Mouse (Mus musculus): ENCODE results near the gene A730009L09Rik. TPM values are rescaled to one million over a fixed set of nuclear protein-coding genes. Genes with fewer than 3 reads are reported as not detected.

Gene A730009L09Rik
- polyA plus RNA-seq (2012; rRNA removed) = not detected in 2 replicates

GRCm38 (mm10) chr16:84514821-84515220 lies at the start of gene A730009L09Rik:
A730009L09Rik (plus strand) TSS chr16:84515121.
- no peak for DNase-seq
- 95% methylated on average over 8 of the region's 8 CpGs for WGBS
- H3K36me3 ChIP-seq (ENCODE audit: control insufficient read depth, insufficient read depth, low read length) = no peaks in the 10 kb centered on the region
- no peaks in the 10 kb centered on the region for H3K4me1 ChIP-seq (replicated peaks; ENCODE audit: control insufficient read depth, insufficient read depth, low read length)
- H3K27ac ChIP-seq (ENCODE audit: control insufficient read depth, insufficient read depth, low read length) = no peak within 1 kb of the TSS
- TF ChIP-seq CTCF (IDR thresholded peaks at IDR 0.05; ENCODE audit: borderline replicate concordance, control insufficient read depth, extremely low read depth, insufficient read depth, low read length, poor library complexity) = no peak
- TF ChIP-seq POLR2A (IDR thresholded peaks at IDR 0.05; ENCODE audit: control insufficient read depth, extremely low read depth, insufficient read depth, low read length, poor library complexity) = no peak
- H3K4me3 ChIP-seq (ENCODE audit: control insufficient read depth, insufficient read depth, low read length) = no peak within 1 kb of the TSS
- H3K27me3 ChIP-seq (ENCODE audit: control insufficient read depth, insufficient read depth, low read length) = no peaks in the 10 kb centered on the region

- Histone ChIP-seq H3K4me3 (ENCODE audit: control insufficient read depth, insufficient read depth, low read length) (no peak overlapping the region), H3K27me3 (ENCODE audit: control insufficient read depth, insufficient read depth, low read length) (no peaks in the 10 kb centered on the region), H3K36me3 (ENCODE audit: control insufficient read depth, insufficient read depth, low read length) (no peaks in the 10 kb centered on the region), H3K27ac (ENCODE audit: control insufficient read depth, insufficient read depth, low read length) (no peak overlapping the region), H3K4me1 (replicated peaks; ENCODE audit: control insufficient read depth, insufficient read depth, low read length) (no peaks in the 10 kb centered on the region)
- no peak for DNase-seq
- 94% methylated on average over 6 of the region's 6 CpGs for WGBS
- TF ChIP-seq POLR2A (IDR thresholded peaks at IDR 0.05; ENCODE audit: control insufficient read depth, extremely low read depth, insufficient read depth, low read length, poor library complexity) (no peak), CTCF (IDR thresholded peaks at IDR 0.05; ENCODE audit: borderline replicate concordance, control insufficient read depth, extremely low read depth, insufficient read depth, low read length, poor library complexity) (no peak)
Observed at GRCm38 (mm10) chr16:84465581-84466165, 49.2 kb upstream of the A730009L09Rik start.

DNA sequence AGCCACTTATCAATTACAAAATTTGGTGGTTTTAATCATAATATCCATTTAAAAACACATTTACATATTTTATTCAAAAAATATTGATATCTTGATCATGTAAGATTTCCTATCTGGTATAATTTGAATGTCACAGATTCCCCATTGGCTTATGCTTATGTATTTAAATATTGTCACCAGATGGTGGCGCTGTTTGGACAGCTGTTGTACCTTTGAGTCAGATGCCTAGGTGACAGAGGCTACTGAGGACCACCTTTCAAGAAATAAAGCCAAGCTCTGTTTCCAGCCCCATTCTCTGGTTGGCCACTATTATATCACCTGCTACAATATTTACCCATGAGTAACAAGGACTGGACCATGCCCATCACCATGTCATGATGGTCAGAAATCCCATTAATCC lies 46.0 kb upstream of the A730009L09Rik start:
- no peak for DNase-seq
- Histone ChIP-seq H3K4me3 (ENCODE audit: control insufficient read depth, insufficient read depth, low read length) (no peak overlapping the region), H3K27me3 (ENCODE audit: control insufficient read depth, insufficient read depth, low read length) (no peaks in the 10 kb centered on the region), H3K27ac (ENCODE audit: control insufficient read depth, insufficient read depth, low read length) (no peak overlapping the region), H3K4me1 (replicated peaks; ENCODE audit: control insufficient read depth, insufficient read depth, low read length) (no peaks in the 10 kb centered on the region), H3K36me3 (ENCODE audit: control insufficient read depth, insufficient read depth, low read length) (no peaks in the 10 kb centered on the region)
- 12% methylated on average over 1 of the region's 1 CpGs for WGBS
- TF ChIP-seq CTCF (IDR thresholded peaks at IDR 0.05; ENCODE audit: borderline replicate concordance, control insufficient read depth, extremely low read depth, insufficient read depth, low read length, poor library complexity) (no peak), POLR2A (IDR thresholded peaks at IDR 0.05; ENCODE audit: control insufficient read depth, extremely low read depth, insufficient read depth, low read length, poor library complexity) (no peak)

- Histone ChIP-seq H3K27me3 (ENCODE audit: control insufficient read depth, insufficient read depth, low read length) (no peaks in the 10 kb centered on the region), H3K36me3 (ENCODE audit: control insufficient read depth, insufficient read depth, low read length) (no peaks in the 10 kb centered on the region), H3K4me3 (ENCODE audit: control insufficient read depth, insufficient read depth, low read length) (no peak overlapping the region), H3K4me1 (replicated peaks; ENCODE audit: control insufficient read depth, insufficient read depth, low read length) (no peaks in the 10 kb centered on the region), H3K27ac (ENCODE audit: control insufficient read depth, insufficient read depth, low read length) (no peak overlapping the region)
- 85% methylated on average over 1 of the region's 1 CpGs for WGBS
- TF ChIP-seq CTCF (IDR thresholded peaks at IDR 0.05; ENCODE audit: borderline replicate concordance, control insufficient read depth, extremely low read depth, insufficient read depth, low read length, poor library complexity) = no peak
- TF ChIP-seq POLR2A (IDR thresholded peaks at IDR 0.05; ENCODE audit: control insufficient read depth, extremely low read depth, insufficient read depth, low read length, poor library complexity) = no peak
- DNase-seq = no peak
Observed at GRCm38 (mm10) chr16:84469994-84470393, 44.9 kb upstream of the A730009L09Rik start.

GRCm38 (mm10) chr16:84473406-84473805 lies 41.5 kb upstream of the A730009L09Rik start:
- Histone ChIP-seq H3K36me3 (ENCODE audit: control insufficient read depth, insufficient read depth, low read length) (no peaks in the 10 kb centered on the region), H3K27me3 (ENCODE audit: control insufficient read depth, insufficient read depth, low read length) (no peaks in the 10 kb centered on the region), H3K4me3 (ENCODE audit: control insufficient read depth, insufficient read depth, low read length) (no peak overlapping the region), H3K4me1 (replicated peaks; ENCODE audit: control insufficient read depth, insufficient read depth, low read length) (no peaks in the 10 kb centered on the region), H3K27ac (ENCODE audit: control insufficient read depth, insufficient read depth, low read length) (no peak overlapping the region)
- DNase-seq = no peak
- whole genome bisulfite sequencing = 89% methylated on average over 6 of the region's 6 CpGs
- TF ChIP-seq POLR2A (IDR thresholded peaks at IDR 0.05; ENCODE audit: control insufficient read depth, extremely low read depth, insufficient read depth, low read length, poor library complexity) (no peak), CTCF (IDR thresholded peaks at IDR 0.05; ENCODE audit: borderline replicate concordance, control insufficient read depth, extremely low read depth, insufficient read depth, low read length, poor library complexity) (no peak)

- Histone ChIP-seq H3K27ac (ENCODE audit: control insufficient read depth, insufficient read depth, low read length) (no peak overlapping the region), H3K27me3 (ENCODE audit: control insufficient read depth, insufficient read depth, low read length) (no peaks in the 10 kb centered on the region), H3K36me3 (ENCODE audit: control insufficient read depth, insufficient read depth, low read length) (no peaks in the 10 kb centered on the region), H3K4me1 (replicated peaks; ENCODE audit: control insufficient read depth, insufficient read depth, low read length) (no peaks in the 10 kb centered on the region), H3K4me3 (ENCODE audit: control insufficient read depth, insufficient read depth, low read length) (no peak overlapping the region)
- TF ChIP-seq CTCF (IDR thresholded peaks at IDR 0.05; ENCODE audit: borderline replicate concordance, control insufficient read depth, extremely low read depth, insufficient read depth, low read length, poor library complexity) (no peak), POLR2A (IDR thresholded peaks at IDR 0.05; ENCODE audit: control insufficient read depth, extremely low read depth, insufficient read depth, low read length, poor library complexity) (no peak)
- no peak for DNase-seq
- WGBS = 82% methylated on average over 4 of the region's 4 CpGs
Observed at GRCm38 (mm10) chr16:84474712-84475111, 40.2 kb upstream of the A730009L09Rik start.

- H3K36me3 ChIP-seq (ENCODE audit: control insufficient read depth, insufficient read depth, low read length) = no peaks in the 10 kb centered on the region
- H3K4me1 ChIP-seq (replicated peaks; ENCODE audit: control insufficient read depth, insufficient read depth, low read length) = no peaks in the 10 kb centered on the region
- no peak overlapping the region for H3K4me3 ChIP-seq (ENCODE audit: control insufficient read depth, insufficient read depth, low read length)
- no peak for TF ChIP-seq POLR2A (IDR thresholded peaks at IDR 0.05; ENCODE audit: control insufficient read depth, extremely low read depth, insufficient read depth, low read length, poor library complexity)
- TF ChIP-seq CTCF (IDR thresholded peaks at IDR 0.05; ENCODE audit: borderline replicate concordance, control insufficient read depth, extremely low read depth, insufficient read depth, low read length, poor library complexity) = no peak
- H3K27ac ChIP-seq (ENCODE audit: control insufficient read depth, insufficient read depth, low read length) = no peak overlapping the region
- no peaks in the 10 kb centered on the region for H3K27me3 ChIP-seq (ENCODE audit: control insufficient read depth, insufficient read depth, low read length)
- DNase-seq = no peak
- 82% methylated on average over 5 of the region's 5 CpGs for WGBS
Observed at GRCm38 (mm10) chr16:84476948-84477347, 38.0 kb upstream of the A730009L09Rik start.
